8 mouse cellular contexts compared by ENCODE assay signal in the genomic region with DNA sequence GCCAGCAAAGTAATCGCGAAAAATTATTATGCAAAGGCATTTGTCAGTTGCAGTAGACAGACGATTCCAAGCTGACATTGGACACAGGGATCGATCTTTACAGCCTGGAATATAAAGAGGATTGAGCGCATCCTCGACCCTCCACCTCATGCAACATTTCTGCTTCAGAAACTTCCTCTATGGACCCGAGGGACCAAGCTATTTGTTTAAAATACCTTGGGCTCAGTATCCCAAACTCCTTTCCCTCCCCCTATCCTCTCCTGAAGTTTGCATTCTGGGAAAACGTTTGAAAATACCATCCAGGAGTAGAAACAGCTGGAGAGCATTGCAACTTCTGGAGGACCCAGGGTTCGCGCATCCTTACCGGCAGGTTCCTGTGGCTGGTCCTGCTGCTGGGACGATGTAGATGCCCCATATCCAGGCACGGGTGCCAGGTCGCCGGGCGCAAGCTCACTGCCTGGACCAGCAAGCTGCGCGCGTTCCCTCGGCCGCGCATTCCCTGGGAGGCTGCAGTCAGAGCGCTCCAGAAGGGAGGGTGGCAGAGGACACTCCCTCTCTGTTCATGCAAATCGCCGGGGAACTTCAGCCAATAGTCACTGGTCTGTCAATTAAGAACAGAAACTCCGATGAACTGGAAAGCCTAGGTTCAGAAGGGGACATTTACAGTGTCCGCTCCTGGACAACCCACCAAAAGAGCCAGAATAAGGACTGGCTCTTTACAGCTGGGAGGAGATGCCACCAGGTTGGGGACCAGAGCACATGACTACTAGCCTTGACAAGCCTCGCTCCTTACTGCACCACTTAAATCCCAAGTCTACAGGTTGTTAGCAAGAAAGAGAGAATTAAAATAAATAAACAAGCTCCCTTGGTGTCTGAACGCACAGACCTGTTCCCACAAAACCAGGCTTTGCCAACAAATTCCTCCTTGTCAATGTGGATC. TPM values are rescaled to one million over a fixed set of nuclear protein-coding genes. Genes with fewer than 3 reads are reported as not detected.
DNase-seq lines count a peak whose midpoint lies in the region; ATAC-seq and TF ChIP-seq lines count a peak whose summit lies in the region.

TSS of gene Pcdh20 (minus strand) at position 902 of the 940 bp plus-strand sequence.

- WGBS in intestine, embryonic 14.5 days = 2% methylated on average over 29 of the region's 29 CpGs
- WGBS in liver, embryonic 14.5 days (ENCODE audit: insufficient replicate concordance) = 4% methylated on average over 29 of the region's 29 CpGs

- H3K36me3 ChIP-seq in intestine, embryonic 14.5 days (ENCODE audit: control insufficient read depth, insufficient read depth, low read length) = no peaks in the 10 kb centered on the region
- H3K36me3 ChIP-seq in liver, embryonic 14.5 days (replicated peaks; ENCODE audit: control insufficient read depth, insufficient read depth, low read depth) = no peaks in the 10 kb centered on the region

- no peaks in the 10 kb centered on the region for H3K4me1 ChIP-seq in intestine, embryonic 14.5 days (replicated peaks; ENCODE audit: control insufficient read depth, insufficient read depth, low read length)
- H3K4me1 ChIP-seq in liver, embryonic 14.5 days (replicated peaks; ENCODE audit: control insufficient read depth in 2 of 2, insufficient read depth in 2 of 2, low read length in 1 of 2) = no peaks in the 10 kb centered on the region

- no peak for TF ChIP-seq POLR2A in brain, embryonic 14.5 days (IDR thresholded peaks at IDR 0.05; ENCODE audit: borderline replicate concordance, extremely low read depth, insufficient read depth, insufficient read length, poor library complexity, severe bottlenecking)

- no peaks in the 10 kb centered on the region for H3K9me3 ChIP-seq in intestine, embryonic 14.5 days (ENCODE audit: control insufficient read depth, low read length)
- H3K9me3 ChIP-seq in liver, embryonic 14.5 days (ENCODE audit: control insufficient read depth, low read length) = no peaks in the 10 kb centered on the region

- peak within 1 kb of the TSS; percentile 23; the same call in 1 of the 2 replicates for H3K9ac ChIP-seq in intestine, embryonic 14.5 days (ENCODE audit: low read length)
- no peak within 1 kb of the TSS for H3K9ac ChIP-seq in liver, embryonic 14.5 days (replicated peaks)

- TF ChIP-seq EP300 in liver, embryonic 14.5 days (IDR thresholded peaks at IDR 0.05; ENCODE audit: low read depth) = no peak

- no peak within 1 kb of the TSS for H3K27ac ChIP-seq in intestine, embryonic 14.5 days (ENCODE audit: low read depth)
- H3K27ac ChIP-seq in liver, embryonic 14.5 days = no peak within 1 kb of the TSS

- H3K27me3 ChIP-seq in intestine, embryonic 14.5 days (replicated peaks; ENCODE audit: control insufficient read depth, insufficient read depth, low read length) = no peaks in the 10 kb centered on the region
- H3K27me3 ChIP-seq in liver, embryonic 14.5 days (ENCODE audit: control insufficient read depth, insufficient read depth, low read length) = no peaks in the 10 kb centered on the region; the same call in 1 of the 2 replicates

- peak within 1 kb of the TSS; percentile 75 for H3K4me2 ChIP-seq in intestine, embryonic 14.5 days (ENCODE audit: low read length)
- H3K4me2 ChIP-seq in liver, embryonic 14.5 days (ENCODE audit: low read depth) = peak within 1 kb of the TSS; percentile 3; the same call in 1 of the 2 replicates

- no peak for TF ChIP-seq CTCF in brain, embryonic 14.5 days (IDR thresholded peaks at IDR 0.05; ENCODE audit: borderline replicate concordance, extremely low read depth, insufficient read depth, insufficient read length)
- no peak for TF ChIP-seq CTCF in liver, embryonic 14.5 days (IDR thresholded peaks at IDR 0.05; ENCODE audit: low read depth)

- DNase-seq in cerebellum, adult 11-12 months = peak; percentile 4
- DNase-seq in cerebellum, adult 8-10 months = no peak
- DNase-seq in brain, embryonic 14.5 days (ENCODE audit: low read depth) = peak; percentile 74
- DNase-seq in forelimb bud, embryonic 11.5 days (ENCODE audit: low read depth, low spot score) = peak; percentile 67
- peak; percentile 70 for DNase-seq in intestine, embryonic 14.5 days (ENCODE audit: low spot score)
- DNase-seq in liver, embryonic 14.5 days (ENCODE audit: low read depth in 3 of 3, low spot score in 3 of 3) = no peak
- peak; percentile 80 for DNase-seq in retina, embryonic 14.5 days (ENCODE audit: low spot score)

- peak within 1 kb of the TSS; percentile 42 for H3K4me3 ChIP-seq in intestine, embryonic 14.5 days (ENCODE audit: low read depth, low read length)
- no peak within 1 kb of the TSS for H3K4me3 ChIP-seq in liver, embryonic 14.5 days (ENCODE audit: insufficient read depth in 1 of 2, low read depth in 2 of 2, low read length in 2 of 2)

- peak; percentile 75 for ATAC-seq in intestine, embryonic 14.5 days (replicated peaks; ENCODE audit: low FRiP score, low TSS enrichment, low read depth)
- no peak for ATAC-seq in liver, embryonic 14.5 days (ENCODE audit: insufficient read depth)
- no peak for ATAC-seq in monocyte, adult 5-6 weeks (replicated peaks; ENCODE audit: insufficient number of reproducible peaks, low FRiP score, low TSS enrichment, poor library complexity, severe bottlenecking)

RNA-seq across cellular contexts. Expression of gene Pcdh20, which starts in this region (rescaled TPM):
- 1.4 and 2.3 TPM in 2 replicates for polyA plus RNA-seq in brain, embryonic 14.5 days (2012; rRNA removed)
- 2.0 and 2.7 TPM in 2 replicates for polyA plus RNA-seq in intestine, embryonic 14.5 days (2014; fragmentation: Nextera tagmentation; extraction: Ambion mirVana)
- 0.02 TPM in 2 replicates for polyA plus RNA-seq in liver, embryonic 14.5 days (2012; rRNA removed)
- 0.09 and 0.20 TPM in 2 replicates for polyA plus RNA-seq in liver, embryonic 14.5 days (2014; fragmentation: Nextera tagmentation; extraction: Ambion mirVana)
- not detected in 3 replicates for total RNA-seq in monocyte, adult 5-6 weeks (2017)

Comparison
In these comparisons a context has a peak if more than half of its experiments do, and no peak if none do; other contexts are left out.
1. DNase-seq: peak in cerebellum, adult 11-12 months (single experiment), brain, embryonic 14.5 days (single experiment), forelimb bud, embryonic 11.5 days (single experiment), intestine, embryonic 14.5 days (single experiment) and retina, embryonic 14.5 days (single experiment); none in cerebellum, adult 8-10 months (single experiment) and liver, embryonic 14.5 days (0 of 3).